Mouse (Mus musculus): ENCODE results near the gene Tcp11l2. TPM values are rescaled to one million over a fixed set of nuclear protein-coding genes. Genes with fewer than 3 reads are reported as not detected.

Gene Tcp11l2
- polyA plus RNA-seq, 1 experiment from 2014 or later: 5.1 TPM

DNA sequence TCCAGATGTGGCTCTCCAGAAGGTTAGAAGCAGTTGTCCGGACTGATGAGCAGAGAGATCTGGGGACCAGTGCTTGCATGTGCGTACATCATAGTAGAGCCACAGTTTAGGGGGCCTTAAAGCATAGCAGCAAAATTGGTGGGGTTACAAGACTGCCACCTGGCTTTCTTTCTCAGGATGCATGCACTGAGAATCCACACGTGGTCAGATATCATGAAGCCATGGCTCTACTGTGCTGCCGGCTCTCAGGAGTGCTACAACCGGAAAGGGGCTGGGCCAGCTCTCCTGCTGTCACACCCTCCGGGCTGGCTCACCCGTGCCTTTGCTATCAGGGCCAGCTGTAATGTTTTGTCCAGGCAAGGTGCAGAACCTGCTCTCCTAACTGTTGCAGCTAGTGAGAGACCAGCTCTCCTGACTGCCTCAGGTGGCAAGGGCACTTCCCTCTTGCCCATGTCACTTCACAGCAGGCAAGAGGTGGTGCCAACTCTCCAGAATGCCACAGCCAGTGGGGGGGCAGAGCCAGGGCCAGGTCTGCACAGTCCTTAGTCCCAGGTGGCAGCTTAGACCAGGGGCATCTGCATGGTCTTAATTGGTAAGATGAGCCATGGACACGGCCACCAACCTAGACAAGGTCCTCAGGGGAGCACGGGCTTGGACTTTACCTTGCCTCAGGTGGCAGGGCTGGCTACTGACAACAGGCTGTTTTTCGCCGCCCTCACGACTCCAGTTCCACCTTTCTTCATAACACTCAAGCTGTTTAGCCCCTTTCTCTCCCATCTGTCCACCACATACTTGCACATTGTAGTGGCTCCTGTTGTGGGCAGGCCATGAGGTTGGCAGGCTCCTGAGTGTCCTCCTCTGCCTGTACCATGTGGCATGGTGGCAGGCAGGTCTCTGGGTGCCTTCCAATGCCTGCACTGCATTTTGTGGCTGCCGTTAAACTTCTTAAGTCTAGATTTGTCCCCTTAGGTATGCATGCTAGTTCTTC, 13.6 kb upstream of the Tcp11l2 start:
- Histone ChIP-seq H3K9me3 (ENCODE audit: control insufficient read depth, low read length) (peaks cover 3% of the 10 kb centered on the region; the same call in 1 of the 2 replicates), H3K4me1 (replicated peaks; ENCODE audit: control insufficient read depth, insufficient read depth, low read length) (no peaks in the 10 kb centered on the region), H3K9ac (ENCODE audit: low read length) (no peak overlapping the region), H3K27me3 (ENCODE audit: control insufficient read depth, insufficient read depth, low read length) (no peaks in the 10 kb centered on the region), H3K27ac (ENCODE audit: low read depth, low read length) (no peak overlapping the region), H3K4me3 (ENCODE audit: low read depth, low read length) (no peak overlapping the region), H3K4me2 (ENCODE audit: low read depth, low read length, severe bottlenecking) (no peak overlapping the region), H3K36me3 (ENCODE audit: control insufficient read depth, insufficient read depth, low read length) (no peaks in the 10 kb centered on the region)
- ATAC-seq (replicated peaks; ENCODE audit: low FRiP score) (no peak), DNase-seq (ENCODE audit: low spot score) (no peak)
- 69% methylated on average over 13 of the region's 13 CpGs for WGBS

DNA sequence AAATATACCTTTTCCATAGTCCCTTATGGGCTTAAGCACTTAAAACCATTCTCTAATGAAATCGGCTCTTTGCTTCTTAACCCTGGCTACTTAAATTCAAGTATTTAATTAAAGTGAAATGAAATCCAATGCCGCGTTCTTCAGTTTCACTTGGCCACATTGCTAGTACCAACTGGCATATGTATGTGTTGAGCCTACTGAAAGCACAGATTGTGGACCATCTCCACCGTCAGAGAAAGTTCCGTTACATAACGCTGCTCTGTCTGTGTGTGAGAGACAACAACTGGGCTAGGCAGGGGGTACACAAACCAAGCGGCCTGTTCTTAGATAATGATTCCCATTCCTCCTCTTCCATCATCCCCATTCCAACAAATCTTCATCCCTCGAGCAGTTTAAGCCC, 12.0 kb upstream of the Tcp11l2 start:
- DNase-seq (ENCODE audit: low spot score) (no peak), ATAC-seq (replicated peaks; ENCODE audit: low FRiP score) (no peak)
- WGBS: 85% methylated on average over 8 of the region's 8 CpGs
- Histone ChIP-seq H3K27ac (ENCODE audit: low read depth, low read length) (no peak overlapping the region), H3K9ac (ENCODE audit: low read length) (no peak overlapping the region), H3K36me3 (ENCODE audit: control insufficient read depth, insufficient read depth, low read length) (no peaks in the 10 kb centered on the region), H3K4me3 (ENCODE audit: low read depth, low read length) (no peak overlapping the region), H3K27me3 (ENCODE audit: control insufficient read depth, insufficient read depth, low read length) (no peaks in the 10 kb centered on the region), H3K9me3 (ENCODE audit: control insufficient read depth, low read length) (no peaks in the 10 kb centered on the region), H3K4me2 (ENCODE audit: low read depth, low read length, severe bottlenecking) (no peak overlapping the region), H3K4me1 (replicated peaks; ENCODE audit: control insufficient read depth, insufficient read depth, low read length) (no peaks in the 10 kb centered on the region)

DNA sequence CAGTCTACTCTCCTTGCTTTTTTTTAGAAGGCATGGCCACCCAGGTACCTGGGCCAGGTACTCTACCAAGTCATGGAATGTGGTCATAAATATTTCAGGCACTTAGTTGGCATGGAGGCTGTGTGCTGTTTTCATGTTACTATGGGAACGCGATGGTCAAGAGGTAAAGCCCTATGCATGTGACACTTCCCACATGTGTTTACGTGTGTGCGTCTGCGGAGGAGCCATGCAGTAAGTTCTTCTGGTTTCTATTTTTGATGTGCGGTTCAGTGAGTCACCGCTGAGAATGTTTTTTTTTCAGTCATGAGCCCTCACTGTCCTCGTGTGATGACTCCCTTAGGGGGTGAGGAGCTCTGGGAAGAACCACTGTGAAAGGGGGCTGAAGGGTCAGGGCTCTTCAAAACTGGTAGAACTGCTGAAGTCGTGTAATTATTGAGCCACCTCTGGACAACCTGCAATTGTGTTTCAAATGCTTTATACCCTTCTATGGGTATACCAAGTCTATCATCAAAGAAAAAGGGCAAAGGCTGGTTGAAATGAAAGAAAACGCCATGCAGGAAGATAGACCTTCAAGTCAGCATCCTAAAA, 5.3 kb upstream of the Tcp11l2 start:
- ATAC-seq (replicated peaks; ENCODE audit: low FRiP score) (no peak), DNase-seq (ENCODE audit: low spot score) (no peak)
- WGBS: 89% methylated on average over 10 of the region's 10 CpGs
- Histone ChIP-seq H3K9me3 (ENCODE audit: control insufficient read depth, low read length) (no peaks in the 10 kb centered on the region), H3K9ac (ENCODE audit: low read length) (no peak overlapping the region), H3K4me2 (ENCODE audit: low read depth, low read length, severe bottlenecking) (no peak overlapping the region), H3K4me3 (ENCODE audit: low read depth, low read length) (no peak overlapping the region), H3K36me3 (ENCODE audit: control insufficient read depth, insufficient read depth, low read length) (no peaks in the 10 kb centered on the region), H3K4me1 (replicated peaks; ENCODE audit: control insufficient read depth, insufficient read depth, low read length) (no peaks in the 10 kb centered on the region), H3K27me3 (ENCODE audit: control insufficient read depth, insufficient read depth, low read length) (0 out of 2 replicates have a peak, but pooled peaks cover 2% of the 10 kb centered on the region), H3K27ac (ENCODE audit: low read depth, low read length) (no peak overlapping the region)

DNA sequence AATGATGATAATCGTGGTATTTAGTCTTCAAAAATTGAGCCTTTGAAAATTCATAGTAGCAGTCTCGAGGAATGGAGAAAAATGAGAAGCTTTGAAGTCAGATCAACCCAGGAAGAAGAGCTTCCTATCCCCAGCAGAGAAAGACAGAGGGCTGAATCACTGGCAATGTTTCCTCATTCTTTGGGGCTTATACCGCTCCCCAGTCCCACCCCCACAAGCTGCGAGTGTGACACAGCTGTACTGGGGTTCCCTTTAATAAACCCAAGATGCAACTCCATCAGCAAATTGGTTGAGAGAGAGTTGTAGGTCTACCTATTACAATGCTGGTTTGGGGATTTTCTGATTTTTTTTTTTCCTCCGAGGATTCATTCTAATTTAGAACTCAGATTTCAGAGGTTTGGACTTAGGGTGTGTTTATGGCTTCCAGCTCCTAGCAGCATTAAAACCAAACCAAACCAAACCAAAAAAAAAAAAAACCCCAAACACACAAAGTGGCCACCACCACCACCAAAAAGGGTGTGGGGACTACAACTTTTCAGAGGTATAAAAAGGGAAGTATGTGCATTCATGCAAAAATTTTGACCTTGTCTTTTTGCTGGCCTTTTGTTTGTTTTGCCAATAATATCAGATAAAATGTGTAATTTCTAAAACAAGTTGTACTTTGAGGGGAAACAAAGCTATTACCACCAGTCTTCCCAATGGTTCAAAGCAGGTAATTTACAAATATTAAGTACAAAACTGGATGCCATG, 2.6 kb upstream of the Tcp11l2 start:
- Histone ChIP-seq H3K4me1 (replicated peaks; ENCODE audit: control insufficient read depth, insufficient read depth, low read length) (peaks cover 4% of the 10 kb centered on the region; the same call in 1 of the 2 replicates), H3K4me2 (ENCODE audit: low read depth, low read length, severe bottlenecking) (no peak overlapping the region), H3K27me3 (ENCODE audit: control insufficient read depth, insufficient read depth, low read length) (0 out of 2 replicates have a peak, but pooled peaks cover 2% of the 10 kb centered on the region), H3K9me3 (ENCODE audit: control insufficient read depth, low read length) (no peaks in the 10 kb centered on the region), H3K36me3 (ENCODE audit: control insufficient read depth, insufficient read depth, low read length) (no peaks in the 10 kb centered on the region), H3K4me3 (ENCODE audit: low read depth, low read length) (no peak overlapping the region), H3K9ac (ENCODE audit: low read length) (no peak overlapping the region), H3K27ac (ENCODE audit: low read depth, low read length) (no peak overlapping the region)
- 72% methylated on average over 5 of the region's 5 CpGs for WGBS
- ATAC-seq (replicated peaks; ENCODE audit: low FRiP score): no peak
- no peak for DNase-seq (ENCODE audit: low spot score)

DNA sequence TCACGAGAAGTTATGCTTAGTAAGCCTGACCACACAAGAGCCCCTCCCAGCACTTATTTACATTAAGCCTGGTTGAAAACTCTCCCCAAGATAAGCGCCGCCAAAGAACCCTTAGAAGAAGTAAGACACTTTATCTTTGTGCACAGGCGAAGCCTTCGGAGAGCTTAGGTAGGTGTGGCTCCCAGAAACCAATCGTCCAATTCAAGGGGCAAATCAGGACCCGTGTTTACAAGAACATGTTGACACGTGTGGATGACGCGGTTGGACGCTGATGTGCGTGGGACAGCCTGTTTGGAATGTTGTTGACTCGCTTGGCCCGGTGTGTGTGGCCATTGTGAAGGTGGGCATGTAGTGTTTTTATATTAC, 414 bp upstream of the Tcp11l2 start:
- Histone ChIP-seq H3K4me1 (replicated peaks; ENCODE audit: control insufficient read depth, insufficient read depth, low read length) (peaks cover 4% of the 10 kb centered on the region; the same call in 1 of the 2 replicates), H3K27me3 (ENCODE audit: control insufficient read depth, insufficient read depth, low read length) (0 out of 2 replicates have a peak, but pooled peaks cover 2% of the 10 kb centered on the region), H3K4me2 (ENCODE audit: low read depth, low read length, severe bottlenecking) (peak overlapping the region; percentile 98), H3K27ac (ENCODE audit: low read depth, low read length) (no peak overlapping the region), H3K9ac (ENCODE audit: low read length) (0 out of 2 replicates have a peak overlapping the region, but pooled peaks have one; percentile 7), H3K36me3 (ENCODE audit: control insufficient read depth, insufficient read depth, low read length) (no peaks in the 10 kb centered on the region), H3K9me3 (ENCODE audit: control insufficient read depth, low read length) (no peaks in the 10 kb centered on the region), H3K4me3 (ENCODE audit: low read depth, low read length) (peak overlapping the region; percentile 63)
- under 1% methylated on average over 14 of the region's 14 CpGs for WGBS
- DNase-seq (ENCODE audit: low spot score) (no peak), ATAC-seq (replicated peaks; ENCODE audit: low FRiP score) (peak; percentile 78)

DNA sequence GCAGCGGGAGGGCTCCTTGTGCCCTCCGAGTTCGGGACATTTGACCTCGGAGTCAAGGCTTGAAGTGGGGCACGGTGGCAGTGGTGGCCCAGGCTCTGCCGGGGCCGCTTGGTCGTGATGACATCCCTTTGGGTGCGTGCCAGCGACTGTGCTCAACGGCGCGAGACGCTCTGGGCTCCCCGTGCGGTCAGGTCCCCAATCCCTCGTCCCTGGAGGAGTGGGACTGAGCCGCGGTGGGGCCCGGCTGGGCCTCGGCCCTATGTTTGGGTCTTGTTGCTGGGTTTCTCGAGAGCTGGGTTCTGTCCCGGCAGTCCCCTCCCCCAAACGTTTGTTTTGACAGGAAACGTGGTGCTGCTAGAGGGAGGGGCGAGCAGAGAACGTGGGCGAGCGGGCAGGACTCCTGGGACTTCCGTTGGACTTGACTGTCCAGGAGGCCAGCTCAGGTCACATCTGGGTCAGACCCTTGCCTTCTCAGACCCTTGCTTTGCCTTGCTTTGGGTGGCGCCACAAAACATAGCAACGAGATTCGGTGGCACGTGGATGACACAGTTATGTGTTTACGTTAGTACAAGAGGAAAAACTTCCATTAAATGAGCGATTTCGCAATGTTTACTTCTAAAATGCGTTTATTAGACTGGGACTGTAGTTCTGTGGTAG, 773 bp downstream of the Tcp11l2 start:
- peak; percentile 47 for ATAC-seq (replicated peaks; ENCODE audit: low FRiP score)
- H3K9me3 ChIP-seq (ENCODE audit: control insufficient read depth, low read length): no peaks in the 10 kb centered on the region

DNA sequence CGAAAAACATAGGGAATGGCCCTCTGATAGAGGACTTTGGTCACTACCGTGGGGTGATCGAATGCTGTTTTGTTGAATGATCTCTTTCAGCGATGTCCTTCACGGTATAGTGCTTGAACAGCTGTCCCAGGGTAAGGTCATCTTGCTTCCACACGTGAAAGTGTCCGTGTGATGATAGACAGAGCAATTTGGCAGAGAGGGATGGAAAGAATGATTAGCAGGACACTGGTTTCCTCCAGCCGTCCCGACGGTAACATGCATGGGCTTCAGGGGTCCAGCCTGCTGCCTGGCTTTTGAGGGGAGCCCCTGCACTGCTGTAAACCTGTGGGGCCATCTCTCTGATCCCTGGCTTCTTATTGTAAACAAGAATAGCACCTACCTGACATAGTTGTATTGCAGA, 2.3 kb downstream of the Tcp11l2 start:
- no peak overlapping the region for H3K9ac ChIP-seq (ENCODE audit: low read length)
- H3K9me3 ChIP-seq (ENCODE audit: control insufficient read depth, low read length): no peaks in the 10 kb centered on the region
- DNase-seq (ENCODE audit: low spot score) (no peak), ATAC-seq (replicated peaks; ENCODE audit: low FRiP score) (no peak)
- no peaks in the 10 kb centered on the region for H3K36me3 ChIP-seq (ENCODE audit: control insufficient read depth, insufficient read depth, low read length)
- H3K4me1 ChIP-seq (replicated peaks; ENCODE audit: control insufficient read depth, insufficient read depth, low read length): peaks cover 4% of the 10 kb centered on the region; the same call in 1 of the 2 replicates
- no peak overlapping the region for H3K4me2 ChIP-seq (ENCODE audit: low read depth, low read length, severe bottlenecking)
- 0 out of 2 replicates have a peak, but pooled peaks cover 2% of the 10 kb centered on the region for H3K27me3 ChIP-seq (ENCODE audit: control insufficient read depth, insufficient read depth, low read length)
- no peak overlapping the region for H3K27ac ChIP-seq (ENCODE audit: low read depth, low read length)
- WGBS: 86% methylated on average over 10 of the region's 10 CpGs
- H3K4me3 ChIP-seq (ENCODE audit: low read depth, low read length): no peak overlapping the region

More for the DNA sequence above, 773 bp downstream of the Tcp11l2 start:
- H3K4me3 ChIP-seq (ENCODE audit: low read depth, low read length): peak overlapping the region; percentile 63
- peak; percentile 72 for DNase-seq (ENCODE audit: low spot score)
- peaks cover 4% of the 10 kb centered on the region; the same call in 1 of the 2 replicates for H3K4me1 ChIP-seq (replicated peaks; ENCODE audit: control insufficient read depth, insufficient read depth, low read length)
- H3K27ac ChIP-seq (ENCODE audit: low read depth, low read length): no peak overlapping the region; the same call in 1 of the 2 replicates
- H3K36me3 ChIP-seq (ENCODE audit: control insufficient read depth, insufficient read depth, low read length): no peaks in the 10 kb centered on the region
- 5% methylated on average over 38 of the region's 38 CpGs for WGBS
- peak overlapping the region; percentile 98 for H3K4me2 ChIP-seq (ENCODE audit: low read depth, low read length, severe bottlenecking)
- H3K27me3 ChIP-seq (ENCODE audit: control insufficient read depth, insufficient read depth, low read length): 0 out of 2 replicates have a peak, but pooled peaks cover 2% of the 10 kb centered on the region
- peak overlapping the region; percentile 65 for H3K9ac ChIP-seq (ENCODE audit: low read length)

- Histone ChIP-seq H3K9me3 (ENCODE audit: control insufficient read depth, low read length) (no peaks in the 10 kb centered on the region), H3K4me2 (ENCODE audit: low read depth, low read length, severe bottlenecking) (no peak overlapping the region), H3K27ac (ENCODE audit: low read depth, low read length) (no peak overlapping the region), H3K9ac (ENCODE audit: low read length) (no peak overlapping the region), H3K4me3 (ENCODE audit: low read depth, low read length) (no peak overlapping the region), H3K36me3 (ENCODE audit: control insufficient read depth, insufficient read depth, low read length) (no peaks in the 10 kb centered on the region), H3K27me3 (ENCODE audit: control insufficient read depth, insufficient read depth, low read length) (0 out of 2 replicates have a peak, but pooled peaks cover 2% of the 10 kb centered on the region), H3K4me1 (replicated peaks; ENCODE audit: control insufficient read depth, insufficient read depth, low read length) (peaks cover 4% of the 10 kb centered on the region; the same call in 1 of the 2 replicates)
- no peak for DNase-seq (ENCODE audit: low spot score)
- no peak for ATAC-seq (replicated peaks; ENCODE audit: low FRiP score)
- 80% methylated on average over 2 of the region's 2 CpGs for WGBS
Observed at GRCm38 (mm10) chr10:84579527-84579926, 3.1 kb downstream of the Tcp11l2 start.
